Mouse (Mus musculus) lung, postnatal 14 days (tissue): ENCODE measurements at regions not wholly inside any gene's neighbourhood (a gene's known extent, or its start where the extent isn't known, plus 50 kb on each side); places are given as distances from the start of the nearest gene placed in this dataset.
A peak's percentile ranks its signal among the peaks of the same experiment; 100 is the strongest.

Experiments
- DNase-seq: peaks from one replicate; pipeline ENCODE4 v3.0.0; 2021

DNA sequence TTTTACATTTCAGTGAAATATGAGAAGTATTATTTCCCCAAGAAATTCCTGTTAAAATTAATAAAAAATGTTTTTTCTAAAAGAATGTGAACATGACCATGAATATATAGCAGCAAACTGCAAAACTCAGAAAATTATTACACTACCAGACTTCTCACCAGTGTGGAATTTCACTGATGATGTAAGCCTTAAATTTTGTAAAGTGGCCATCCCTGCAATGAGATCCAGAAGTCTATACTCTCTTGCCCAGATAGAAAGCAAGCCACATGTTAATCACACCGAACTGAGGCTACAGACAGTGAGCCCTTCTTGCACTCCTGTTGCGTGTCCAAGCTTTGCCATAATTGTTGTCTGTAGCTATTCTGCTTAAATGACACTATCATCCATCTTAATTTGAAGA is 62.6 kb upstream of the P3h2 start:
- DNase-seq: no peak

- peak; percentile 4 for DNase-seq
Observed at GRCm38 (mm10) chr16:26164066-26164465, 58.5 kb upstream of the P3h2 start.

GRCm38 (mm10) chr16:26163401-26163800 is 57.8 kb upstream of the P3h2 start:
- DNase-seq: peak; percentile 19

DNA sequence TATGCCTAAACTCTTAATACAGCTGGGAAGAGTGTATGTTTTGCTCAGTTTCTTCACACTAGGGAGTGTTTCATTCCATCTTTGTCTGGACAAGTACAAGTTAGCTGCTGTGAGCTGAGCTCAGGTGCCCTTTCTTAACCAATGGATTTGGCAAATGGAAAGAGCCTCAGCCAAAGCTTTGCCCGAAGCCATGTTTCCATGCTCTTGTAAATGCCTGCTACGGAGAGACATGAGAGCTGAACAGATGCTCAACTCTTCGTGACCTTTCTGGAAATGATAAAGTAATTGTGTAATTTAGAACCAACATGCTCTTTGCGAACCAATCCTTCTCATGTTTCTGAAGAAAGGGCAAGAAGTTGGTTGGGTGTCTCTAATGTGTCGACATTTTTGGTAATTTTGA is 52.0 kb upstream of the P3h2 start:
- no peak for DNase-seq
